Mouse (Mus musculus) embryo, embryonic 9.5 days (tissue): ENCODE data around the gene Gm9918.
"Not testable (repeated sequence)": the region's sequence is repeated elsewhere in the genome, so short reads cannot be mapped to it uniquely, and the experiment has no call there.

Experiments
- DNase-seq: peaks from one replicate; pipeline ENCODE4 v3.0.0-alpha.2; 2017; ENCODE audit errors: extremely low spot score

Gm9918 gene

DNA sequence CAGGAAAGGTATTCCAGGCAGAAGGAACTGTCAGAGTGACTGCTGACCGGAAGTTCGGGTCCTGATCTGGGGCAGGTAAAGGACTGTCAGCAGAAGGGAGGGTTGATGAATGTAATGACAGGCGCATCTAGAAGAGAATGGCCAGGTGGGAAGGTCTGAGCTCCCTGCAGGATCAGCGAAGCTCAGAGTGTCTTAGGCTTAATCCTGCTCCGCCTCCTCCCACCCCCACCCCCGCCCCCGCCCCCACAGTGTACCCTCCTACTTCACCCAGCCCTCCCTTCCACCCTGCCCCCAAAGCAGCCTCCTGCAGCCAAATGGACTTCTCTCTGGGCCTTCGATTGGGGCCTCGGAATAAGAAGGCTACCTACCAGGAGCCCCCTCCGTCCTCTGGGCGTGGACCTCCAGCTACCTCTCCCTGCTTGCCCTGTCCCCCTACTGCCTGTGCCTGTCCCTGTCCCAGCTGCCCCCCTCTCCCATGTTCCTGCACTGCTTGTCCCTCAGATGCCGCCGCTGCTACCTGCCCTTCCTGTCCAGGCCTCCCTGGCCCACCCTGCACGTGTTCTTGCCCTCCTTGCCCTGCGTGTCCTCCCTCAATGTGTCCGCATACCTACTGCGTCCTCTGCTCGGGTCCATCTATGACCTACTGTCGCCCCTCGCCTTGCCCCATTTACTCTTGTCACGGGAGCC is at the start of gene Gm9918:
Gene Gm9918 (plus strand): TSS at position 290 of the 687 bp plus-strand sequence.
- peak; percentile 36 for DNase-seq

DNA sequence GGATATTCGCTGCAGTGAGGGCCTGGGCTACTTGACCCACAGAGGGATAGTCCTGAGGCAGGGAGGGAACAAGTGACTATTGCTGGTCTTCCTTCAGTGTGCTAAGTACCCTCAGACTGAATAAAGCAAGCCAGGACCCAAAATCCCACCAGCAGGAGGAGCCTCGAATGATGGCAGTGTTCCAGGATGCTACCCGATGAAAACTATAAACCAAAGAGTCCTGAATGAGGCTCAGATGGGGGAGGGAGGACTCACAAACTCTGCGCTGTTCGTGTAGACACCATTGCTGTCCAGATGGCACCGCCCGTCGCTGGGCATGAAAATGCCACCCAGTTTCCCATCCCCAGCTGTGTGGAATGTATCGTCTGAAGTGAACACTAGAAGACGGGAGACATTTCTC is 48.0 kb upstream of the Gm9918 start:
- DNase-seq = no peak

DNA sequence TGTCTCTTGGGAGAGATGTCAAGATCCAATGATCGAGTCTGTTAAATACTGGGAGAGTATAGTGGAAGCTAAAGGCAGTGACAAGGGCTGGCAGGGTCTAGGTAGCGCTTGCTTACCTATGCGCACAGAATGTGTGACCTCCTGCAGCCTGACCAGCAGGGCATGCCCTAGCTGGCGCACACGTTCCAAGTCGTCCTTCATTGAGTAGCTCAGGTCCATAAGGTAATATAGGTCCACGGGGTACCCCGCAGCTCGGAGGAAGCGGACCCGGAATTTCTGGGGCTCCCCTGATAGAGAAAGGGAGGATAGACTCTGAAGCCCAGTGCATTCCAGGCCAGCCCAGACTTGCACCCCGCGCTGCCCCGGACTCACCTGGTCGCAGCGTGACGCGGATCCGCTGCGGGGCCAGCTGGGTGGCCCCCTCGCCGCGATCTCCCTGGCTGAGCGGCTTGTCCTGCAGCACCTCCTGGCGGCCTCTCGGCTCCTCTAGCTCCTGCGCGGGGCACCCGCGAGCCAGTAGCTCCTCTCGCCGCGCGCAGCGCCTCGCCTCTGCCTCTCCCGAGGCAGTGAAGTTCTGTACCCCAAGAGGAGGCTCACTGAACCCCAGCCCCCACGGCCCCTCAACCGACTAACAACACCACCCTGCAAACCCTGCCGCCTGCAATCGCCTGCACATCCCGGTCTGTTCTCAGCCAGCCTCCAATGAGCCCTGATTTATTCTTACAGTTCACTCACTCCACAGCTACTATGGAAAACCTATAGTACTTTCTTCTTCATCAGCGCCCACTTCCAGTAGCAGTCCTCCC is 46.0 kb upstream of the Gm9918 start:
- peak; percentile 81 for DNase-seq

DNA sequence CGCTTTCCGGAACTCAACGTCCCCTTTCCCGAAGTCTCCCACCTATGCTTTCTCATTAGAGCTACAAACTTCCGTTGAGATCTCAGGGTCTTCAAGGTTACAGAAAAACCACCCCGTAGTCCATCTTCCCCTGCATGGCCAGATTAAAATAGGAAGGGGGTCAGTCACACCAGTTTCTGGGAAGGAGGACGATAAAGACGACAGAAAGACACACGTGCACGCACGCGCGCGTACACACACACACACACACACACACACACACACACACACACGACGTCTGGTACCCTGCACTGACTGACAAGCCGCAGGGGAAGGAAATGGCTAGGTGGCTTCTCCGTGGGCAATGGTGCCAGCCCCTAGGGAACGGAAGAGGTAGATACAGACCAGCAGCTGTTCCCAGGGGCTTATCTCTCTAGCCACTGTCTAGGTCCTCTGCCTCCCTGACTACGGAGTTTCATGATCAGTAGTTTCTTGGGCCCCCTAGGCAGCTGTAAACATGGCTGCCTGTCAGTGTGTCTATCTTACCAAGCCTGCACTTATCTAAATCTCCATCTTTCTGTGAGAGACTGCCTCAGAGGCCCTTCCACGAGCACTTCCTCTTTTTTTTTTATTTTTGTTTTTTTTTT is 45.3 kb upstream of the Gm9918 start:
- DNase-seq = no peak

DNA sequence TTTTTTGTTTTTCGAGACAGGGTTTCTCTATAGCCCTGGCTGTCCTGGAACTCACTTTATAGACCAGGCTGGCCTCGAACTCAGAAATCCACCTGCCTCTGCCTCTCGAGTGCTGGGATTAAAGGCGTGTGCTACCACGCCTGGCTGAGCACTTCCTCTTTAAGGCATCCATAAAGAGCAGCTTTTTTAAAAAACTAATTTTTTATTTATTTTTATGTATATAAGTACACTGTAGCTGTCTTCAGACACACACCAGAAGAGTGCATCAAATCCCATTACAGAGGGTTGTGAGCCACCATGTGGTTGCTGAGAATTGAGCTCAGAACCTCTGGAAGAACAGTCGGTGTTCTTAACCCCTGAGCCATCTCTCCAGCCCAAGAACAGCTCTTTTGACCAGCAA is 44.7 kb upstream of the Gm9918 start:
- not testable (repeated sequence) for DNase-seq

DNA sequence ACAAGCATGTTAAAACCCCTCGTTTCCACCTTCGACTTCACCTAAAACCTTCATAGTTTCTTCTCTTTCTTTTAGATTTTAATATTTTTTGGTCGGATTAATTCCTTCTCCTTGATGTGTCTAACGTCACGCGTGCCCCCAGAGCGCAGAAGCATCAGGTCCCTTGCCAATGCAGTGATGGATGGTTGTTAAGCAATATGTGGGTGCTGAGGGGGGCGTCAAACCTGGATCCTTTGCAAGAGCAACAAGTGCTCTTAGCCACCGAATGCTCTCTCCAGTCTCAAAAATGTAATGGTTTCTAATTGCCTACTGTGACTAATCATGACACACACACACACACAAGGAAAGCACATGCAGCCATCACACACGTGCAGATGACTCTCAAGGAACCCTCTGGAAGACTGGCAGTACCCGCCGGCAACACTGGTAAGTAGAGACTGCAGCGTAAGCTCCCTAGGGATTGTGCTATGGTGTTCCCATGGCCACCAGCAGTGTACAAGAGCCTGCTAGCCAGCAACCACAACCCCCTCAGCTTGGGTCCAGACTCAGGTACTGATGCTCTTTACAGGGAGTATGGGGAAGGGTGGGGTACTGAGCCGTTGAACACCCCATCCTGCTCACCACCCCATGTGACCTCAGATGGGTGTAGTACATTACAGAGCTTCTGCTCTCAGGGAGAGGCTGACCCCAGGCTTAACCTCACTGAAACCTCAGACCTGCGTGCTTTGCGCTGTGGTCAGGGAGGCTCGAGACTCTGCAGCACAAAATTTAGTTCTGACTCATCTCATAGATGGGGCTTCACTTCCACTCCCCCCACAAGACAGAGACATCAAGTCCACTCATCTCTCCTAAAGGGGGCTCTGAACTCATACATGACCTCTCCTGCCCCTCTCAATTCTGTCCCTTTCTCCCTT is 39.7 kb upstream of the Gm9918 start:
- DNase-seq = no peak

DNA sequence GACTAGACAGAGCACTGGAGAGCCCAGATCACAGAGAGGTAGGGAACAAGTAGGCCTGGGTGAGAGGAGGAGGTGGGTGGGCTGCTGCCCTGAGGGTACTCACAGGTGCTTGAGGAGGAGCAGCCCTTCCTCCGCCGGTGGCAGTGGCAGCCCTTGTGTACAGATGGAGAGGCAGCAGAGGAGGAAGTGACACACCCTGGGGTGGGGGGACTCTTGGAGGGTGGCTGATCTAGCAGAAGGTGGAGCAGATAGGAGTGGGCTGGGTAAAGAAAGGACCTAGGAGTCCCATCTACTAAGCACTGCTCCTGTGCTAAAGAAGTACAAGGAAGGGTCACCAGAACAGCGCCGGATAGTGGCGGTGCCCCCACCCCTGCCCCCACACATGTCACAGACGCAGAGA is 38.6 kb upstream of the Gm9918 start, which contains the start of gene Itgb7:
Gene Itgb7 (minus strand): TSS at position 197 of the 400 bp plus-strand sequence.
- no peak for DNase-seq

DNA sequence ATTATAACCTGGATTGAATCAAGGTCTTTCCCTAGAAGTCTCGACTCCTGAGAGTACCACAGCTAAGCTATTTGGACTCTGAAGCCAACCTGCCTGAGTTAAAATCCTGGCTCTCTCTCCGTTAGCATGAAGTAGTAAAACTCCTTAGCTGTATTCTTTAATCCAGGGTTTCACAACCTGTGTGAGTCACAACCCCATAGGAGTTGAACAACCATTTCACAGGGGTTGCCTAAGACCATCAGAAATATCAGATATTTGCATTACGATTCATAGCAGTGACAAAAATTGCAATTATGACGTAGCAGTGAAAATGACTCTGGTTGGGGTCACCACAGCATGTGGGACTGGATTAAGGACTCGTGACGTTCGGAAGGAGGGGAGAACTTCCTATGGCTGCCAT is 37.6 kb upstream of the Gm9918 start:
- no peak for DNase-seq

DNA sequence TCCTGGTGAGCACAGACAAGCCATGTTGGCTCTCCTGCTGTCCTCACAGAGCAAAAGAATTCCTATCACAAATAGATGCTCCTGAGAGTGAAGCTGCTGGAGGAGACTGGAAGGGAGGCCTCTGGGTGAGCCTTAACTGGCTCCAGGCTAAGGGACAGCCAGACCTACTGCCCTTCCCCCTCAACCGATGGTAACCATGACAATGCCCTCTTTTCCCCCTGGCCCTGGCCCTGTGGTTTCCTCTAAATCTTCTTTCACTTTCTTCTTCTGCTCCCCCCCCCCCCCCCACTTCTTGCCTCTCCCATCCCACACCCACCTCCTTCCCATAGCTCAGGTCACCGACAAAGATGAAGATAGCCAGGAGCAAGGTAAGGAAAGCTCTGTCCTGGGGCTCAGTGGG is 36.5 kb upstream of the Gm9918 start:
- DNase-seq = no peak

DNA sequence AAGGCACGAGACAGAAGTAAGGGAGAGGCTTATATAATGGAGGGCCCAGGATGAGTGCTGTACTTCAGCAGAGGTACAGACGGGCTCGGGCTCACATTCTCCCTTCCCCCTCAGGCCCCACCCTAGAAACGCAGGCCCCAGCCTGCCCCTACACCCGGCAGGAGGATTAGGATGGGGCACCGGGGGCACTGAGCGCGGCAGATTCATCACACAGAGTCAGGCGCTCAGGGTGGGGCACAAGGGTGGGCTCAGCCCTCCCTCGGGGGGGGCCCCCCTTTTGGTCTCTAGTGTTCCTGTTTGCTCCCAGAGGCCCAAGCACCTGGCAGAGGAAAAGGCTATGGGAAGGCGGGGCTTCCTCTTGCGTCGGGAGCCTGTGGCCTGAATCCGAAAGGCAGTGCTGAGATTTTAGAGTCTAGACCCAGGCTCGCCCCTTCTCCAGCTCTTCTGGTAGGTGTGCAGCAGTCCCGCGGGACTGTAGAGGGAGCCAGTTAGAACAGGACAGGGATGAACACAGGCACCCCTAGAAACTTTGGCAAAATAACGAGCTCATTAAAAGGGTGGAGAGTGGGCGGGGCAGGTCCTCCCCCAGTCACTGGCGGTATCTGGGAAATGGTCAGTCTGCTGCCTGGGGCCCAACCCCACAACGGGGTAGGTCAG is 34.9 kb upstream of the Gm9918 start:
- no peak for DNase-seq

DNA sequence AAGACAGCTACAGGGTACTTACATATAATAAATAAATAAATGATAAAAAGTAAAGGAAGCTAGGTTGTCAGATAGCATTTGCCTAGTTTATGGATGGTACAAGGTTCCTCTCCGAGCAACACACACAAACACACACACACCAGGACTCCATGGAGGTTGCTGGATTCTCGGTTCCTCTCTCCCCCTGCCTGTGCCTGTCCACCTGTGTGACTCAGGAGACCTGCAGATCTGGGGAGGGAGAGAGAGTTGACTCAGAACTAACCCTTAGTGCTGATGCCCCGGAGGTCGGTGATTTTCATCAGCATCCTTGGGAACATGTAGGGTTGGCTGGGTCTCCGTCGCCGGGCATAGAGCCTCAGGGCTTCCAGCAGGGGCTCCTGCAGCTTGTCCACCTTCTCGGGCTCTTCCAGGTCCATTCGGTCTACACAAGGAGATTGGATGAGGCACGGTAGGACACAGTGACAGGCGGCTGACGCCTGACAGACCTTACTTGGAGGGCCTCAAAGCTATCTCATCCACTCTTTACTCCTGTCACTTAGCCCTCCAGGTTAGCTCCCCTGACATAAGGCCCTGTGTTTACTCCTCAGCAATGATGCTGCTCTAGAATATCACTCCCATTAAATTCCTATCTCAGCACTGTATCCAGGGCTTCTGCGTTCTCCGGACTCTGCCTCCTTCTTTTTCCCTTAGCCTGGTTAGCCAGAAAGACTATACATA is 31.7 kb upstream of the Gm9918 start:
- DNase-seq = no peak

DNA sequence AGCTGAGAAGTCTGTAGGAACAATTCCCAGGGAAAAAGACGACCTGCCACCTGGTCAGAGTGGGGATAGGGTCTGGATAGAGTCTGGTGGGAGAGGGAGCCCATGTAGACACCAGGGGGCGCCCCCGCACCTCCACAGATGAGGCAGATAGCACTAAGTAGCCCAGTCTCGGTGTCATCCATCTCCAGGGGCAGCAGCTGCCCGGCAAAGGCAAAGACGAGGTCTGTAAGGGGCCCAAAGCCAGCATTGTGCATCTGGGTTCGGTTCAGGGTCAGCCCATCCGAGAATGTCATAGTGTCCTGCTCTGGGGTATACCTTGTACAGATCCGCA is 31.1 kb upstream of the Gm9918 start:
- peak; percentile 87 for DNase-seq

DNA sequence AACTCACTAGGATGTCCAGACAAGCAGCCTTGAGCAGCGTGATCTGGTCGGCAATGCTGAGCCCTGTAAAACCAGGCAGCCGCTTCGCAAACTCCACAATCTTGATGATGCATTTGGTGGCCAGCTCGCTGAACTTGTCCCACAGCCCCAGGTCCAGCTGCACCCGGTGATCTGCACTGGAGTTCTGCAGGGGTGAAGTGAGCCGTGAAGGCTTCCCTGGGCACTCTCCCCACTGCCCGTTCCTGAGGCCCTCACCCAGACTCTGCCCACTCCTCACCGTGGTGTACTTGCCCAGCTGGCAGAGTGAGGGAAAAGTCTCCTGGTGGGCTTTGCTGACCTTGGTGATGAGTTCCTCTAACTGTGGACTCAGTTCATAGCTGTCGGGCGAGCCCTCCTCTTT is 30.5 kb upstream of the Gm9918 start:
- DNase-seq = no peak

DNA sequence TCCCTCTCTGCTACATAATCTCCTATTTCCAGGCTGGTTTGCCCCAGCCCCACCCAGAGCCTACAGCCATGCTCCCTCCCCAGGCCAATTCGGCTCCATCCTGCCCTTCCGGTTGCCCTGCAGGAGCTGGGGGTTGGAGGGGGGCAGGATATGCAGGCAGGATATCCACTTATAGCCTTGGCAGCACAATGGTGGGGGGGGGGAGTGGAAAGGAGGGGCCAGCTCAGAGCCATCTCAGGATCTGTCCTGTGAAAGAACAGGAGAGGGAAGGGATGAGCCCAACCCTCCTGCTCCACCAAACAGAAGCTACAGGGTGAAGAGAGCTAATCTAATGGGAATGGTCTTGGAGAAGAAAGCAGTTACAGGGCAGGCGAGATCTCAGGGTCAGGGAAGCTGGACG is 29.8 kb upstream of the Gm9918 start:
- DNase-seq = no peak

DNA sequence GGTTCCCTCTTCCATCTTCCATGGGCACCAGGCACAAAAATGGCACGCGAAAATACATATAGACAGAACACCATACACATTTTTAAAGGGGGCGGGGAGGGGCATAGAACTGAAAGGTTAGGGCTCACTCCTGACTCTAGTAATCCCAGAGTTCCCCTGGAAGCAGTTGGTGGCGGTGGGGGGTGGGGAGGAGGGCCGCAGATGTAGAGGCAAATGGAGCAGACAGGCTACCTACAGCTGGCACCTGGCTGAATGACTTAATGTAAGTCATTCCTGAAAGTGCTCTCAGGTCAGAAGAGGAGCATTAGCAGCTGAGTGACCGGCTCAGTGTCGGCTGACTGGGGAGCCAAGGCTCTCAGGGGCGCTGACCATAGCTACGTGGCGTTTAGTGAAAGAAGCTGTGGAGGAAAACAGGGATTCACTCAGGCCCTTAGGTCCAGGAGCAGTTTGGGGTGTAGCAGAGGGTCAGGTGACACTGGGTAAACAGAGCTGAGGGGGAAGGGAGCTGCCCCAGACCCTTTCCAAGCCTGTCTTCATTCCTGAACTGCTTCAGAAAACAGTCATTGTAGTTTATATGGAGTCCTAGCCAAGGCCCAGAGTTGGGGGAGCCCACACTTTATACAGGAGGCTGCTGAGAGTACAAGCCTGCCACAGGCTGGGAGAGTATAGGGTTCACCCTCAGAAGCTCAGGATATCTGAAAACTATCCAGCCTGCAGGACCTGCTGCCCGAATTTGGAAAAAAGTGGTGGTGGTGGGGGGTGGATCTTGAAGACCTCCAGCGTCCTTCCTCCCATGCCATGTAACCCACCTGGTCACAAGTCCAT is 27.7 kb upstream of the Gm9918 start:
- DNase-seq = no peak

DNA sequence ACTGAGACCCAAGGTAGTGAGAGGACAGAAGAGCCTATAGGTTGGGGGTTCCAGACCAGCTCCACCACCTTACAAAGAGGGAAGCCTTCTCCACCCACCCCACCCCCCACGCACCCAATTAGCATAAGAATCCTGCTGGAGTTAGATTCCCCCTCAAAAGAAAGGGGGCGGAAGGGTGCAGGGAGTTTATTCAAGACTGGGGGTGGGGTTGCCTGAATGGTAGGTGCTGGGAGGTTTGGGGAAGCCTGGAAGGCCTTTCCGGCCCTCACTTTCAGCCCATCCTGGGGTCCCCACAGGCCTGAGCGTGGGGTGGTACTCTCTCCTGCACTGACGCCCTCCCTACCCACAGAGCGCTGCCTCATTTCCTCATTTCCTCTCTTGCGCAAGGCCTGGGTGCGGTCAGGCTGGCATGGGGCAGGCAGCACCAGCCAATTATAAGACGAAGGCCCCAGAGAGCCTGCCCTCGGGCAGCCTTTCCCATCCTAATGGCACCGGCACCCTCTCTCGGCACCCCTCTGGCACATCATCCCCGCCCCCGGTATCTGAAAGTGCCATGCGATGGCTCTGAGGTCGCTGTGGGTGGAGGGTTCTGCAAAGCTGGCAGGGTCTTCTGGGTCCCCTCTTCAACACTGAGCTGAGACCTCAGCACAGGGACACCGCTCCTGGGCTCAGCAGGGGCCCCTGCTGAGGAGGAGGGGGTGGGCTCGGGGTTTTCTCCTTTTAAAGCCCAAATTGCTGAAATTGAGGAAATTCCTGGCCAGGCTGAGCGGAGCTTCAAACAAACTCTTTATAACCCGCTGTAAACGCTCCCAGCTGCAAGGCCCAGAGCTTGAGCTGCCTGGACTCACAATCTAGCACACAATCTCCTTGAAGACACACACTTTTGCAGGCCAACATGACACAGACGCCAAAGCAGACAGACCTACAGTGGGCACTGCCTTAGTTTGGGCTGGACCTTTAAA is 26.9 kb upstream of the Gm9918 start:
- DNase-seq = no peak

DNA sequence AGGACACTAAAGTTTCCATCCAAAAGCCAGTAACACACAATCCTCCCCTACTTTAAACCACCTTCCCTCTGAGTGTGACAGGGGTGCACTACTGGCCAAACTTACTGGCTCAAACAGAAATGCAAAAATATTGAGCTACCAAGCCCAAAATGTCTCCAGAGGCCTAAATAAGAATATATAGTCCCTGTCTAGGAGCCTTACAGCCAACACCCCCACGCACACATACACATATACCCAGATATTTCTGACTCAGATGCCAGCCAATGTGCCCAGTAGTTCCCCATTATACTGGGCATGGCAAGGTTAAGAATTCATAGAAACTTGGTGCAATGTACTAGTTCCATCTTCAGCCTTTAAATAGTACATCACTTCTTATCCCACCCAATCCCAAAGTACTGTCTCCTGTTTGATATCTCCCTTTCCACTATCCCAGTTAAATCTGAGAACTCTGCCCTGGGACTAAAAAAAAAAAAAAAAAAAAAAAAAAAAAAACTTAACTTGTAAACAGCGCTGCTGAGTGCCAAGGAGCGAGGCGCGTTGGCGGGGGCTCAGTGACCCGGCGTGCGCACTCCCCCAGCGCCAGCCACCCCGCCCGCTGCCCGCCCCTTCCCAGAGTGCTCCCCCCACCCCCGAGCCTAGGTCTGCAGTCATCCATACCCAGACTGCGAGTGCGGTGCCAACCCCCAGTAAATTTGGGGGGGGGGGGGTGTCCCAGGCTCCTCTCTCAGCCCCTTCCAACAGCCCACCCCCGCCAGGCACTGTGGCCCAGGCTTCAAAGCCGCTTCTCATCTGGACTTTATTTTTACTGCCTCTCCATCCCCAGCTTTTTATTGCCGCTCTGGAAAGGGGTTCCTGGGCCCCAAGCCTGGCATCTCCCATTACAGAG is 25.8 kb upstream of the Gm9918 start:
- no peak for DNase-seq

DNA sequence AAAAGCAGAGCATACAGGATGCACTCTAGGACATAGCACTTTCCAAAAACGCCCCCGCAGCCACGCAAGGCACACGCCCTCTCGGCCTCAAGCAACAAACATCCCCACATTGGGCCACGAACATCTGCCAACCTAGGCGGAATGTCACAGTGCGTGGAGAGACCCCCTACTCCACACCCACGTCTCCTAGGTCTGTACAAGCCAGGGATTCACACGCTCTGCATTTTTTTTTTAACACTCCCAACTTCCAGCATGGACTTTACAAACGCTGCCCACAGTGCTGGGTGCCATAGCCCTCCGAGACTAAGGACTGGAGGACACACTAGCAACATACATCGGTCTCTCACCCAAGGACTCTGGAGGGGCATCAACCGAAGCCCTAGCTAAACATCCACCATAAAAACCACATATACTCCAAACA is 24.9 kb upstream of the Gm9918 start:
- no peak for DNase-seq
